Mouse (Mus musculus) frontal cortex, adult 2 months (tissue): ENCODE measurements around the gene Ankrd44. TPM values are rescaled to one million over a fixed set of nuclear protein-coding genes. Genes with fewer than 3 reads are reported as not detected.
A peak's percentile ranks its signal among the peaks of the same experiment; 100 is the strongest.

Experiments used
- DNase-seq, 2 experiments: peaks; one replicate each; pipeline ENCODE4 v3.0.0; 2022; ENCODE audit warnings: low spot score in 1 of 2; ENCODE audit errors: extremely low spot score in 1 of 2
- polyA plus RNA-seq: library from polyadenylated mRNA; depleted of rRNA; stranded (reverse); fragments of >200 nt; gene quantifications from 2 replicates; pipeline ENCODE4 v1.2.3, GENCODE M21; 2012

The Ankrd44 gene
- polyA plus RNA-seq, 1 experiment: 18.9 TPM

DNA sequence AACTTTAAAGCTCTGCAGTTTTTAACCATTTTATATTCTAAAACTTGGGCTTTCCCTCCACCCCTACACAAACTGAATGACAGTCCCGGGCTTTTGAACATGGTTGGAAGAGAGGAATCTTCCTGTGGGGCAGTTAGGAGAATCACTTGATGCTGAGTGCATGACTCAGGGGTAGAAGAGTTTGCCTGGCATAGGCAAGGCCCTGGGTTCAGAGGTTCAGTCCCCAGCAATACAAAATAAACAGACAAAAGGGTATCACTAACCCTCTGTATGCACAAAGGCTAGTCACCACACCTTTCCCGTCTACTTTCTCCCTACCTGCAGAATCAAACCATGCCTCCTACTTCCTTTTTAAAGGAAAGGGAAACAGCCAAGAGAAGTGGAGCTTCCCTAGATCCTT, 28.5 kb downstream of the Ankrd44 start:
- no peak for DNase-seq

DNA sequence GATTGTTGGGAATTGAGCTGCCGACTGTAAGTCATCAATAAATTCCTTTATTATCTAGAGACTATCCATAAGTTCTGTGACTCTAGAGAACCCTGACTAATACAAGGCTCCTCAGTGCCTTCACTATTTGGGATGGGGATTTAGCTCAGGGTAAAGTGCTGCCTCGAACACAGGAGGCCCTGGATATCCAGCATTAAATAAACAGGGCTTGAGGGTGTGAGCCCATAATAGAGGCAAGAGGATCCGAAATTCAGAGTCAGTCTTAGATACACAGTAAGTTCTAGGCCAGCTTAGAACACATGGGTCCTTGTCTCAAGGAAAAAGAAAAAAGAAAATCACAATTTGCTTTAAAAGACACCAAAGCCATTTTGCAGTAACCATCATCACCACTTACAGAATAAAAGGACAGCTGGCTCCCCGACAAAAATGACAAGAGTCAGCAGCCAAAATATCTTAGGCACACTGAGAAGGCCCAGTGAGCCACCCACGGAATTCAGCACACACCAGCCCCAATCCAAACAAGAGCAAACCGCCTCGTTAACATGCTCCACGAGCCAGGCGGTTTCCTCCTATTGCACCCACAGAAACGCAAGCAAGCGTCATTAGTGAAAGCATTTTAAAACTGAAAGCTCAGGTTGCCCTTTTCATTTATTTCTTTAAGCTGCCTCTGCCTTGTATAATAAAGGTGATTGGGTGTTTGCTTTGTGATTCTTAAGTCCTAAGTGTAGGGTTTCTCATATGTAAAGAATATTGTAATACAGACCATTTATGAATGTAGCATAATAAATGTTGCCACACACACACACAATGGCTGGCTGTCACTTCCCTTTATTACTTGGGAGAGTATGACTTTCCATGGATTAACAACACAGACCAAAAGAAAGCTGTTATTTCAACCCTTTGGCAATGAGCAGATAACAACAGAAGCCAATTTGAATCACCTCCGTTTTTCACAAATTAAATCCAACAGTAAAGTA, 29.8 kb downstream of the Ankrd44 start:
- peak; percentile 66 to 79 for DNase-seq

- no peak for DNase-seq
Measured at GRCm38 (mm10) chr1:54888449-54888848, 37.7 kb downstream of the Ankrd44 start.

- no peak for DNase-seq
Measured at GRCm38 (mm10) chr1:54887873-54888272, 38.3 kb downstream of the Ankrd44 start.

- DNase-seq: no peak
Measured at GRCm38 (mm10) chr1:54882856-54883467, 43.2 kb downstream of the Ankrd44 start.

DNA sequence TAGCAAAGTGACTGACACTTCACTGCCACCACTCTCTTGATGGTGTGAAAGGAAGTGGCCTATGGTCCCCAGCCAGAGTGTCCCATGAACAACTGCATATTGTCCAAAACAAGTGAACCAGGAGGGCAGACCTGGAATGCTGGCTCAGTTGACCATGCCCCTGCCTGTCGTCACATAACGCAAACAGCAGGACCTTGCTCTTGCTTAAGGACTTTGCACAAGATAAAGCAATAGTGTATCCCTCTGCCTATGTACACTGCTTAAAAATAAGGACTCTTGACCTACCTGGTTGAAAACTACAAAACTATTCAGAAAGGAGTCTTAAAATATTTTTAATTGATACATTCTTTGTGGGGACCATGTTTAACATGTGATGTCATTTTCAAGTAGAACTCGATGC, 44.7 kb downstream of the Ankrd44 start:
- no peak for DNase-seq

DNA sequence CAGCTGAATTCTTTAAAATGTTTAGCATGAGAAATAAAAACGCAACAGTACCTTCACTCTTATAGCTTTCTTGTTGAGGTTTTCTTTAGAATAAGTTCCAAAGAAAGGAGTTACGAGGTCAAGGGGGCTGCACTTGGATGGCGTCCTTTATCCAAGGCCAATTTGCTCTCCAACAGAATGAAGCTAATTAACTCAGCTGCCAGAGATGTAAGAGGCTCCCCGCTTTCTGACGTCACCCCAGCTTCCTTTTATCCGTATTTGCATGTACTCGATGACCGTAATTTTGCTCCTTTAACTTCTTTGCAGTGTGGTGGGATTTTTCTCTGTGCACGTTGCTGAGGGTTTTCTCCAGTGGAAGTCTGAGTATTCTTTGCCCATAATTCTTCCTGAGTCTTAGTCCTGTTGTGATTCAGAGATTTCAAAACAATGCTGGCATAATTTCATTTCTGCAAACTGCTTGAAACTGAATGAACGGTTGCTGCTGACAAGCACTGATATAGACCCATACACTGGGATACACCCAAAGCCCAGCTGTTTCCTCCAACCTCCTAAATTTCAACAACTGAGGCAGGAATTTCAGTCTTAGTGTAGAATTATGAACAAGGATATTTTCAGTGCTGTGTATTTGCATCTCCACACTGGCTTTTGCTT, 48.6 kb downstream of the Ankrd44 start:
- DNase-seq: no peak

DNA sequence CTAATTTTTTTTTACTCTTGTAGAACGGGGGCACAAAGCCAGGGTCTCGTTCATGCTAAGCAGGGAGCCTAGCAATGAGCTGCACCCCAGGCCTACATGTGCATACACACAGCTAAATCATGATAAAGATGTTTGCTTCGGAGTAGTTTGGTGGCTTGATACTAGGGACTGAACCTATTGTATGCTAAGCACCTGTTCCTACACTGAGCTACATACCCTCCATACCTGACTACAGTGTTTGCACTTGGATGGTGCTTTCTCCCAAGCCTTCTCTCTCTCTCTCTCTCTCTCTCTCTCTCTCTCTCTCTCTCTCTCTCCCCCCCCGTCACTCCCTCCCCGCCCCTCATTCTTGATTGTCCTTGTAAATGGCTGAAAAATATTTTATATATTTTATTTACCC, 49.2 kb downstream of the Ankrd44 start:
- DNase-seq: no peak

- DNase-seq: no peak
Measured at GRCm38 (mm10) chr1:54874094-54874493, 52.1 kb downstream of the Ankrd44 start.

- DNase-seq: no peak
Measured at GRCm38 (mm10) chr1:54872857-54873616, 53.1 kb downstream of the Ankrd44 start.

- no peak for DNase-seq
Measured at GRCm38 (mm10) chr1:54871321-54871720, 54.9 kb downstream of the Ankrd44 start.

GRCm38 (mm10) chr1:54870634-54871033, 55.6 kb downstream of the Ankrd44 start:
- DNase-seq: no peak

DNA sequence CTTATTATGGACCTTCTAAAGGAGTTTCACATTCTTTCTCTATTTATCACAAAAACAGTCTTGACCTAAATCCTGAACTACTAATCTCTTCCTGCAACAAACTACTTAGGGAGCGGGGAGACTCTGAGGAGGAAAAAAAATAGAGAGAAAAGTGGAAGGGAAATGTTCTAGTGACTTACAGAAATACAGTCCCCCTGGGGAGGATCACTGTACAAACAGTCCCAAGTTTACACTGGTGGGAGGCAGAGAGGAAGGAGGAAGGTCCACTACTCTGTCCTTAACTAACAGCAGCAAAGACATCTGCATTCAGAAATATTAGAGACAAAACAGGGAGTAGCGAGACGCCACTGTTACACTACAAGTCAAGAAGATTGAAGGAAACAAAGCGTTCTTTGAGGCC, 59.0 kb downstream of the Ankrd44 start:
- no peak for DNase-seq

DNA sequence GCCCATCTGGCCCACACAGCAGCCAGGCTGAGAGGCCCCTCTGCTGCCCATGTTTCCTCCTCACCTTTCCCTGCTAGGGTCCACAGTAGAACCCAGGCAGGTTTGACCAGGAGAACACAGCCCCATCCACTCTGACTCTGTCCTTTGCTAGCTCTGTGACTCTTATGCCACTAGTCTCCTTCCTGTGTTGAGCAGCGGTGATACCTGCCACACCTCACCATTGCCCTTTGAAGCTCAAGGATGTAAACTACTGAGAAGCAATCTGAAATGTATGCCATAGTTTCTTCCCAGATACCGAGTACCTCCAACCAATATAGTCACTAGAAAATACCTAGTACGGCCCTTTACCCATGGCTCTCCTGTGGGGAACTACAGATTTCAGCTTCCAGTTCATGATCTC, 60.1 kb downstream of the Ankrd44 start:
- no peak for DNase-seq

GRCm38 (mm10) chr1:54864928-54865652, 61.1 kb downstream of the Ankrd44 start:
- DNase-seq: no peak

- DNase-seq: no peak
Measured at GRCm38 (mm10) chr1:54860361-54860760, 65.8 kb downstream of the Ankrd44 start.

DNA sequence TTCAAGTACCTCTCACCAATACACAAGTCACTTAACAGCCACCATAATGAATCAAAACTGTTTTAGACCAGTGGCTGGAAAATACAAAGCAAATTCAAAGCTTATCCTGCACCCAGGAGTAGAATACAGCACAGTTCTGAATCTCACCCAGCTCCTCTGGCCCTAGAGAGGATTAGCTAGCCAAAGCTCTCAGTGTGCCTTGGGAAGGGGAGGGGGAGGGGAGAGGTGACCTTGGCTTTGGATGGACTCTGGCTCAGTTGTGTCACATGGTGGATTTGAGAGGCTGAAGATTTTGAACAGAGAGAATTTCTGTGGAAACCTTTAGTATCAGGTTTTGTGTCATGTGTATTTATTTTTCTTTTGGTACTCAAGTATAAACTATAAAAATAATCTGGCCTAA, 66.3 kb downstream of the Ankrd44 start:
- DNase-seq: no peak

- DNase-seq: no peak
Measured at GRCm38 (mm10) chr1:54858898-54859297, 67.3 kb downstream of the Ankrd44 start.

DNA sequence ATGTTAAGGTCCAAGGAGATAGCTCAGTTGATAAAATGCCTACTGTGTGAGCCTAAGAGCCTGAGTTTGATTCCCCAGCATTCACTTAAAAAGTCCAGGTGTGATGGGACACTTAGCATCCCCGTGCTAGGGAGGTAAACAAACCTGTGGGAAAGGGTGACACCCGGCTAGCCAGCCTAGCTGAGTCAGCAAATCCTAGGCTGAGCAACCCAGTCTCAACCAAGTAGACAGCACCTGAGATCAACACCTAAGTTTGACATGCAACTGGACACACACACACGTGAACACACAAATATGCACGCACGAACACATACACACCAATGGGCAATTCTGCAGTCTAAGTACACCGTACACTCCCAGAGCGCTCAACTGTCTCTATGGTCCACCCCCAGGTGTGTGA, 69.7 kb downstream of the Ankrd44 start:
- DNase-seq: no peak

- DNase-seq: no peak
Measured at GRCm38 (mm10) chr1:54855970-54856369, 70.2 kb downstream of the Ankrd44 start.
